Mouse (Mus musculus): ENCODE results near the gene Kcnk6.

DNA sequence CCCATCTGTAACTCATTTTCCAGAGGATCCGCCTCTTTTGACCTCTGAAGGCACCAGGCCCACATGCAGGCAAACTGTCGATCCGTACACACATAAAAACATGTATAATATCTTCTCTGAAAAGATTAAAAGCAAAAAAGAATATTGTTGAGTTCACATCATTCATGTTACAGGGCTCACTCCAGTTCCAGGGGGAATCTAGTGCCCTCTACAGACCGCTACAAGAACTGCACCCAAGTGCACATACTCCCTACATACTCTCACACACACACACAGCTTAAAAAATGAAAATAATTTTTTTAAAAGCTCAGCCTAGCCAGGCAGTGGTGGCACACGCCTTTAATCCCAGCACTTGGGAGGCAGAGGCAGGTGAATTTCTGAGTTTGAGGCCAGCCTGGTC is 2.3 kb upstream of the Kcnk6 start:
- no peak for TF ChIP-seq CTCF (IDR thresholded peaks at IDR 0.05; ENCODE audit: low read depth, low read length)
- TF ChIP-seq POLR2A (IDR thresholded peaks at IDR 0.05; ENCODE audit: borderline replicate concordance, low read depth, low read length), result no peak
